Mouse (Mus musculus) hindbrain, embryonic 11.5 days (tissue): Measurements from ENCODE around the gene Casp2. TPM values are rescaled to one million over a fixed set of nuclear protein-coding genes. Genes with fewer than 3 reads are reported as not detected.

Experiments used
- ATAC-seq: fragments of 200-750 bp; cut with Nextera tagmentation; 2 replicates; pipeline ENCODE4 v1.8.0; 2017; ENCODE audit warnings: mild to moderate bottlenecking, moderate TSS enrichment, moderate library complexity; ENCODE audit not compliant: low FRiP score
- DNase-seq: peaks from one replicate; pipeline ENCODE4 v3.0.0-alpha.2; 2015; ENCODE audit warnings: low spot score
- H3K27ac ChIP-seq: fragments of 300-500 bp; sonication (generic); 2 replicates; pipeline ENCODE4 v1.5.1; 2014; ENCODE audit warnings: mild to moderate bottlenecking, low read depth, low read length
- H3K27me3 ChIP-seq: fragments of 300-500 bp; sonication (generic); 2 replicates; pipeline ENCODE4 v1.6.1; 2014; ENCODE audit warnings: mild to moderate bottlenecking, low read length, moderate library complexity, mixed read lengths; ENCODE audit not compliant: control insufficient read depth, insufficient read depth
- H3K36me3 ChIP-seq: fragments of 300-500 bp; sonication (generic); 2 replicates; pipeline ENCODE4 v1.6.1; 2014; ENCODE audit warnings: mild to moderate bottlenecking, low read length, moderate library complexity, mixed read lengths; ENCODE audit not compliant: control insufficient read depth, insufficient read depth
- H3K4me1 ChIP-seq: fragments of 300-500 bp; sonication (generic); replicated peaks from 2 replicates; pipeline ENCODE4 v1.6.1; 2014; ENCODE audit warnings: low read length, mixed read lengths; ENCODE audit not compliant: control insufficient read depth, insufficient read depth
- H3K4me2 ChIP-seq: fragments of 300-500 bp; sonication (generic); replicated peaks from 2 replicates; pipeline ENCODE4 v1.6.1; 2014; ENCODE audit warnings: mild to moderate bottlenecking, low read depth, low read length
- H3K4me3 ChIP-seq: fragments of 300-500 bp; sonication (generic); 2 replicates; pipeline ENCODE4 v1.5.1; 2014; ENCODE audit warnings: low read depth, low read length
- H3K9ac ChIP-seq: fragments of 300-500 bp; sonication (generic); 2 replicates; pipeline ENCODE4 v1.6.1; 2014; ENCODE audit warnings: low read depth, low read length
- H3K9me3 ChIP-seq: fragments of 300-500 bp; sonication (generic); 2 replicates; pipeline ENCODE4 v1.6.1; 2016; ENCODE audit warnings: low read length; ENCODE audit not compliant: control insufficient read depth
- WGBS: fragments of 180-500 bp; shearing (Covaris S2); extraction: QIAGEN DNeasy Blood & Tissue Kit; methylation state at CpG from one replicate; pipeline ENCODE4 v1.1.7; 2014; 5-methylcytosine and 5-hydroxymethylcytosine counted together
- polyA plus RNA-seq: library from polyadenylated mRNA; unstranded; fragments of >200 nt; fragmentation: Nextera tagmentation; extraction: Ambion mirVana; gene quantifications from 2 replicates; pipeline ENCODE4 v1.2.1, GENCODE M21; 2014

Gene Casp2
- polyA plus RNA-seq, 1 experiment from 2014 or later = 59.7 TPM

- Histone ChIP-seq H3K9ac (no peak overlapping the region), H3K4me1 (no peaks in the 10 kb centered on the region), H3K9me3 (no peaks in the 10 kb centered on the region), H3K36me3 (no peaks in the 10 kb centered on the region), H3K27me3 (no peaks in the 10 kb centered on the region), H3K4me3 (no peak overlapping the region), H3K4me2 (no peak overlapping the region), H3K27ac (no peak overlapping the region)
- WGBS = 73% methylated on average over 6 of the region's 6 CpGs
- no peak for DNase-seq
- ATAC-seq = no peak
Observed at GRCm38 (mm10) chr6:42241311-42242045, 23.3 kb upstream of the Casp2 start.

DNA sequence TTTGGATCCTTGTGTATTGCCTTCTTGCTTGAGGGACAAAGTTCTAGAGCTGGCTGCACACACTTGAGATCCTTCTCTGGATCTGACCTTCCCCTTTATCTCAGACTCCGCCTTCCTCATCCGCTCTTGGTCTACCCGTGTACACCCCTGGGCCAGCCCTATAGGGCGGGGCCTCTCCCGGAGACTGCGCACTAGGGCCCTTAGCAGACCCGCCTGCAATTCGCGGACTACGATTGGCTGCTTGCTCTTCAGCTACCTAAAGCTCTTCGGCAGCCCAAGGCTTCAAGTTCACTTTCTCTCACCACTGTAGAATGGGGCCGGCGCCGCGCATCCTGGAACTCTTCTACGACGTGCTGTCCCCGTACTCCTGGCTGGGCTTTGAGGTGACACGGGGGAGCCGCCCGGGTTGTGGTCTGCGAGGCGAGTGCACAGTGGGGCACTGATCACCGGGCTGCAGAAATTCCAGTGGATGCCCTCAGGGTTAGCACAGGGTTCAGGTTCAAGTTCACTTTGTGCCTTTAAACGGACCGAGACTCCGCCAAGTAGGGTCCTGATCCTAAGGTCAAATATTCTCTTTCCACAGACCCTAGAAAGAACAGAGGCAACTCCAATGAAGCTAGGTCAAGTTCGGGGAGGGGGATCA is 19.0 kb upstream of the Casp2 start, which contains the start of gene Gstk1:
Gene Gstk1, plus strand, starts transcription at position 225 of the 643 bp plus-strand sequence.
- peak within 1 kb of the TSS; percentile 64 for H3K4me2 ChIP-seq
- peak; percentile 87 for DNase-seq
- H3K9ac ChIP-seq = peak within 1 kb of the TSS; percentile 24; the same call in 1 of the 2 replicates
- no peaks in the 10 kb centered on the region for H3K9me3 ChIP-seq
- H3K4me3 ChIP-seq = peak within 1 kb of the TSS; percentile 39
- 2% methylated on average over 28 of the region's 28 CpGs for WGBS
- no peaks in the 10 kb centered on the region for H3K4me1 ChIP-seq
- no peak within 1 kb of the TSS for H3K27ac ChIP-seq
- no peaks in the 10 kb centered on the region for H3K27me3 ChIP-seq
- ATAC-seq = peak; percentile 99
- H3K36me3 ChIP-seq = no peaks in the 10 kb centered on the region

DNA sequence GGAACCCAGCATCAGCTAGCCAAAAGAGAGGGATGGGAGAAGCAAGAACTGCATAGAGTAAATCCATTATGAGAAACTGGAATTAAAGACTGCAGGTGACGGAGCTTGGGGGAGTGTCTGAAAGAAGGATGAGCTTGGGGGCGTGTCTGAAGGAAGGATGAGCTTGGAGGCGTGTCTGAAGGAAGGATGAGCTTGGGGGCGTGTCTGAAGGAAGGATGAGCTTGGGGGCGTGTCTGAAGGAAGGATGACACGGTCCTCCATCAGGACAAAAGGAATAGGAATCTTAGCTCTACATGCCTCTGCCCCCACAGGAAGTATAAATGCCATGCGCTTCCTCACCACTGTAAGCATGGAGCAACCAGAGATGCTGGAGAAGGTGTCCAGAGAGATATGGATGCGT is 17.6 kb upstream of the Casp2 start:
- H3K27ac ChIP-seq = no peak overlapping the region
- no peaks in the 10 kb centered on the region for H3K27me3 ChIP-seq
- no peak overlapping the region for H3K4me3 ChIP-seq
- H3K4me2 ChIP-seq = no peak overlapping the region; the same call in 1 of the 2 replicates
- DNase-seq (no peak), ATAC-seq (peak; percentile 15; the same call in 1 of the 2 replicates)
- no peak overlapping the region for H3K9ac ChIP-seq
- H3K36me3 ChIP-seq = no peaks in the 10 kb centered on the region
- no peaks in the 10 kb centered on the region for H3K4me1 ChIP-seq
- H3K9me3 ChIP-seq = no peaks in the 10 kb centered on the region
- 4% methylated on average over 8 of the region's 8 CpGs for WGBS

- Histone ChIP-seq H3K27ac (no peak overlapping the region), H3K9ac (no peak overlapping the region), H3K4me1 (no peaks in the 10 kb centered on the region), H3K9me3 (no peaks in the 10 kb centered on the region), H3K4me3 (no peak overlapping the region), H3K4me2 (no peak overlapping the region), H3K36me3 (no peaks in the 10 kb centered on the region), H3K27me3 (no peaks in the 10 kb centered on the region)
- DNase-seq (no peak), ATAC-seq (no peak)
- 89% methylated on average over 1 of the region's 1 CpGs for WGBS
Observed at GRCm38 (mm10) chr6:42247981-42248380, 16.8 kb upstream of the Casp2 start.

GRCm38 (mm10) chr6:42251791-42252190 is 13.0 kb upstream of the Casp2 start:
- no peaks in the 10 kb centered on the region for H3K27me3 ChIP-seq
- 84% methylated on average over 4 of the region's 4 CpGs for WGBS
- no peak overlapping the region for H3K27ac ChIP-seq
- H3K9me3 ChIP-seq = no peaks in the 10 kb centered on the region
- H3K4me1 ChIP-seq = no peaks in the 10 kb centered on the region
- H3K9ac ChIP-seq = no peak overlapping the region
- H3K4me3 ChIP-seq = no peak overlapping the region
- no peak for ATAC-seq
- DNase-seq = no peak
- H3K4me2 ChIP-seq = no peak overlapping the region
- no peaks in the 10 kb centered on the region for H3K36me3 ChIP-seq

GRCm38 (mm10) chr6:42253103-42253502 is 11.7 kb upstream of the Casp2 start:
- no peak for ATAC-seq

GRCm38 (mm10) chr6:42257303-42257863 is 7.4 kb upstream of the Casp2 start:
- Histone ChIP-seq H3K27me3 (no peaks in the 10 kb centered on the region), H3K4me2 (no peak overlapping the region), H3K4me1 (no peaks in the 10 kb centered on the region), H3K9me3 (no peaks in the 10 kb centered on the region), H3K27ac (no peak overlapping the region), H3K4me3 (no peak overlapping the region), H3K9ac (no peak overlapping the region), H3K36me3 (no peaks in the 10 kb centered on the region)
- peak; percentile 58 for DNase-seq
- ATAC-seq = peak; percentile 70
- 20% methylated on average over 11 of the region's 11 CpGs for WGBS

More at GRCm38 (mm10) chr6:42253103-42253502, 11.7 kb upstream of the Casp2 start:
- H3K27ac ChIP-seq = no peak overlapping the region
- H3K9ac ChIP-seq = no peak overlapping the region
- no peaks in the 10 kb centered on the region for H3K9me3 ChIP-seq
- no peak overlapping the region for H3K4me3 ChIP-seq
- WGBS = 89% methylated on average over 2 of the region's 2 CpGs
- H3K36me3 ChIP-seq = no peaks in the 10 kb centered on the region
- no peaks in the 10 kb centered on the region for H3K27me3 ChIP-seq
- no peaks in the 10 kb centered on the region for H3K4me1 ChIP-seq
- no peak overlapping the region for H3K4me2 ChIP-seq
- DNase-seq = no peak

DNA sequence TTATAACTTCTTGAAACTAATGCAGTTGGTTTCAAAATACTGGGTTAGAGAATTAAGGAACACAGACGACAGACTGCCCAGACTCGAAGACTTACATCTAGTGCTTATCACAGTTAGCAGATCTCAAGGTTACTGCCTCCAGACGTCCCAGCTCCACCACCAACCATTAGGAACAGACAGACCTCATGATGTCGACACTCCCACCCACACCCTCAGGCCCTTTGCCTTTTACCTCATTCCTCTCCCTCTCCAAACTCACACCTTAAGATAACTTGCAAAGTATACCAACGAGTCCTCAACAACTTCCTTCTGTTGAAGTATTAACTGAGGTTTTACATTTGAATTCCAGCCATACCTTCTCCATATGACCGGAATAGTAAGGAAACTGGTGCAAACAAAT is 4.4 kb upstream of the Casp2 start:
- no peaks in the 10 kb centered on the region for H3K9me3 ChIP-seq
- no peak overlapping the region for H3K27ac ChIP-seq
- no peak overlapping the region for H3K4me3 ChIP-seq
- H3K36me3 ChIP-seq = no peaks in the 10 kb centered on the region
- 76% methylated on average over 6 of the region's 6 CpGs for WGBS
- no peaks in the 10 kb centered on the region for H3K4me1 ChIP-seq
- H3K27me3 ChIP-seq = no peaks in the 10 kb centered on the region
- DNase-seq (no peak), ATAC-seq (no peak)
- H3K4me2 ChIP-seq = no peak overlapping the region
- H3K9ac ChIP-seq = no peak overlapping the region
